Mouse (Mus musculus) cortical plate, adult 2 months (tissue): ENCODE data around the gene Eno3.

Experiments
- CTCF ChIP-seq: fragments of 200-500 bp; IDR thresholded peaks from 2 replicates; pipeline ENCODE4 v1.5.1; 2011; ENCODE audit warnings: mild to moderate bottlenecking, control low read depth, low read length; ENCODE audit not compliant: insufficient read depth; ENCODE audit errors: extremely low read depth
- POLR2A ChIP-seq: fragments of 200-500 bp; IDR thresholded peaks from 2 replicates; pipeline ENCODE4 v1.6.1; 2011; ENCODE audit warnings: mild to moderate bottlenecking, low read length, control low read depth; ENCODE audit not compliant: insufficient read depth; ENCODE audit errors: extremely low read depth

DNA sequence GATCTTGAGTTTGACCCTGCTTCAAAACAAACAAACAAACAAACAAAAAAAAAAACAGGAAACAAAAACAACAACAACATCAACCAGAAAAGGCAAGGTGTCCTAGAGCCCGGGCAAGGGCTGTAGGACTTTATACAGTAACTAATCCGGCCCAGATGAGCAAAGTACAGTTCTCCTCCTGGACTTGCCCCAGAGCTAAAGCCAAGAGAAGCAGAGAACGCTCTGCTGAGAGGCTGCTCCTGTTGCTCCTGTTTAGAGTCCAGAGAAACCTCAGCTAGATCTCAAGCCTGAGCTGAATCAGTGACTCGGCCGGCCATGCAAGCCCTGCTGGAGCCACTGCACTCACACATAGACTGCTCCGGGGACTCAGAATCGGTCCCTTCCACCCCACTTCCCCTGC lies 26.9 kb upstream of the Eno3 start:
- TF ChIP-seq CTCF (no peak), POLR2A (no peak)
